Mouse (Mus musculus): ENCODE data around the gene Tmem253. TPM values are rescaled to one million over a fixed set of nuclear protein-coding genes. Genes with fewer than 3 reads are reported as not detected.

Tmem253 gene
- total and polyA plus RNA-seq, 2 experiments from 2014 or later: 0.51 TPM; not detected in 1

- WGBS: 0% methylated on average over 10 of the region's 80 CpGs
- Histone ChIP-seq H3K36me3 (ENCODE audit: insufficient read depth, low read length) (no peaks in the 10 kb centered on the region), H3K4me2 (ENCODE audit: low read depth, low read length) (peak overlapping the region; percentile 74), H3K4me3 (ENCODE audit: low read length) (peak overlapping the region; percentile 68), H3K4me1 (ENCODE audit: insufficient read depth, low read length) (peaks cover 44% of the 10 kb centered on the region), H3K27ac (peak overlapping the region; percentile 96), H3K27me3 (ENCODE audit: insufficient read depth, low read length) (no peaks in the 10 kb centered on the region), H3K9ac (replicated peaks; ENCODE audit: low read length) (peak overlapping the region; percentile 80), H3K9me3 (ENCODE audit: low read length) (no peaks in the 10 kb centered on the region)
- peak; percentile 33; the same call in 1 of the 2 replicates for ATAC-seq
- no peak for DNase-seq (ENCODE audit: low spot score)
- no peak for TF ChIP-seq CTCF (IDR thresholded peaks at IDR 0.05; ENCODE audit: low read depth)
These were observed 1.1 kb upstream of the Tmem253 start for GRCm38 (mm10) chr14:52014271-52014760.

- peak; percentile 31 for ATAC-seq
- Histone ChIP-seq H3K27me3 (ENCODE audit: insufficient read depth, low read length) (no peaks in the 10 kb centered on the region), H3K27ac (peak overlapping the region; percentile 96), H3K36me3 (ENCODE audit: insufficient read depth, low read length) (no peaks in the 10 kb centered on the region), H3K4me2 (ENCODE audit: low read depth, low read length) (peak overlapping the region; percentile 74), H3K4me1 (ENCODE audit: insufficient read depth, low read length) (peaks cover 38% of the 10 kb centered on the region), H3K9me3 (ENCODE audit: low read length) (no peaks in the 10 kb centered on the region), H3K9ac (replicated peaks; ENCODE audit: low read length) (peak overlapping the region; percentile 80), H3K4me3 (ENCODE audit: low read length) (peak overlapping the region; percentile 68)
- TF ChIP-seq CTCF (IDR thresholded peaks at IDR 0.05; ENCODE audit: low read depth): no peak
- DNase-seq (ENCODE audit: low spot score): peak; percentile 78
- 2% methylated on average over 16 of the region's 28 CpGs for WGBS
These were observed 622 bp upstream of the Tmem253 start for GRCm38 (mm10) chr14:52014761-52015311.

- peaks cover 32% of the 10 kb centered on the region for H3K4me1 ChIP-seq (ENCODE audit: insufficient read depth, low read length)
- no peaks in the 10 kb centered on the region for H3K27me3 ChIP-seq (ENCODE audit: insufficient read depth, low read length)
These were observed 1.4 kb downstream of the Tmem253 start for GRCm38 (mm10) chr14:52016625-52017405.

GRCm38 (mm10) chr14:52017662-52018061, 2.2 kb downstream of the Tmem253 start:
- Histone ChIP-seq H3K9ac (replicated peaks; ENCODE audit: low read length) (no peak overlapping the region), H3K36me3 (ENCODE audit: insufficient read depth, low read length) (no peaks in the 10 kb centered on the region), H3K4me1 (ENCODE audit: insufficient read depth, low read length) (peaks cover 30% of the 10 kb centered on the region), H3K27ac (no peak overlapping the region), H3K4me2 (ENCODE audit: low read depth, low read length) (no peak overlapping the region), H3K9me3 (ENCODE audit: low read length) (no peaks in the 10 kb centered on the region), H3K27me3 (ENCODE audit: insufficient read depth, low read length) (no peaks in the 10 kb centered on the region), H3K4me3 (ENCODE audit: low read length) (no peak overlapping the region)
- ATAC-seq (no peak), DNase-seq (ENCODE audit: low spot score) (no peak)
- 82% methylated on average over 4 of the region's 4 CpGs for WGBS
- TF ChIP-seq CTCF (IDR thresholded peaks at IDR 0.05; ENCODE audit: low read depth): no peak

More at GRCm38 (mm10) chr14:52016625-52017405, 1.4 kb downstream of the Tmem253 start:
- WGBS: 73% methylated on average over 13 of the region's 13 CpGs
- no peak overlapping the region for H3K9ac ChIP-seq (replicated peaks; ENCODE audit: low read length)
- no peak overlapping the region for H3K4me3 ChIP-seq (ENCODE audit: low read length)
- TF ChIP-seq CTCF (IDR thresholded peaks at IDR 0.05; ENCODE audit: low read depth): no peak
- H3K36me3 ChIP-seq (ENCODE audit: insufficient read depth, low read length): no peaks in the 10 kb centered on the region
- H3K4me2 ChIP-seq (ENCODE audit: low read depth, low read length): no peak overlapping the region
- peak overlapping the region; percentile 96; the same call in 1 of the 2 replicates for H3K27ac ChIP-seq
- ATAC-seq (no peak), DNase-seq (ENCODE audit: low spot score) (no peak)
- H3K9me3 ChIP-seq (ENCODE audit: low read length): no peaks in the 10 kb centered on the region

- Histone ChIP-seq H3K4me1 (ENCODE audit: insufficient read depth, low read length) (peaks cover 32% of the 10 kb centered on the region), H3K4me2 (ENCODE audit: low read depth, low read length) (peak overlapping the region; percentile 73), H3K36me3 (ENCODE audit: insufficient read depth, low read length) (no peaks in the 10 kb centered on the region), H3K9me3 (ENCODE audit: low read length) (no peaks in the 10 kb centered on the region), H3K4me3 (ENCODE audit: low read length) (peak overlapping the region; percentile 65), H3K27ac (peak overlapping the region; percentile 99), H3K27me3 (ENCODE audit: insufficient read depth, low read length) (no peaks in the 10 kb centered on the region), H3K9ac (replicated peaks; ENCODE audit: low read length) (peak overlapping the region; percentile 96; the same call in 1 of the 2 replicates)
- ATAC-seq (no peak), DNase-seq (ENCODE audit: low spot score) (no peak)
- 83% methylated on average over 15 of the region's 15 CpGs for WGBS
- no peak for TF ChIP-seq CTCF (IDR thresholded peaks at IDR 0.05; ENCODE audit: low read depth)
These were observed 3.0 kb downstream of the Tmem253 start for GRCm38 (mm10) chr14:52018248-52019050.

GRCm38 (mm10) chr14:52019051-52019589, 3.7 kb downstream of the Tmem253 start:
- H3K4me1 ChIP-seq (ENCODE audit: insufficient read depth, low read length): peaks cover 32% of the 10 kb centered on the region
- ATAC-seq: no peak; the same call in 1 of the 2 replicates
- 28% methylated on average over 12 of the region's 12 CpGs for WGBS

More at GRCm38 (mm10) chr14:52019051-52019589, 3.7 kb downstream of the Tmem253 start:
- H3K36me3 ChIP-seq (ENCODE audit: insufficient read depth, low read length): no peaks in the 10 kb centered on the region
- H3K27me3 ChIP-seq (ENCODE audit: insufficient read depth, low read length): no peaks in the 10 kb centered on the region
- DNase-seq (ENCODE audit: low spot score): no peak
- no peak for TF ChIP-seq CTCF (IDR thresholded peaks at IDR 0.05; ENCODE audit: low read depth)
- no peaks in the 10 kb centered on the region for H3K9me3 ChIP-seq (ENCODE audit: low read length)
- peak overlapping the region; percentile 96 for H3K9ac ChIP-seq (replicated peaks; ENCODE audit: low read length)
- H3K4me2 ChIP-seq (ENCODE audit: low read depth, low read length): peak overlapping the region; percentile 73
- H3K4me3 ChIP-seq (ENCODE audit: low read length): peak overlapping the region; percentile 65
- H3K27ac ChIP-seq: peak overlapping the region; percentile 99

Data from hindbrain, postnatal 0 days (tissue).